Mouse (Mus musculus): Measurements from ENCODE around the gene Efcab7.

Efcab7 gene

GRCm38 (mm10) chr4:99945011-99945410, 116.0 kb downstream of the Efcab7 start:
- no peak for DNase-seq

GRCm38 (mm10) chr4:99946516-99946915, 117.5 kb downstream of the Efcab7 start:
- DNase-seq = no peak

GRCm38 (mm10) chr4:99947192-99947591, 118.2 kb downstream of the Efcab7 start:
- no peak for DNase-seq

- DNase-seq = no peak
Measured at GRCm38 (mm10) chr4:99947896-99948295, 118.9 kb downstream of the Efcab7 start.

GRCm38 (mm10) chr4:99953904-99954303, 124.9 kb downstream of the Efcab7 start:
- no peak for DNase-seq

- peak; percentile 21 to 31 for DNase-seq
Measured at GRCm38 (mm10) chr4:99955396-99955795, 126.4 kb downstream of the Efcab7 start.

- DNase-seq = no peak
Measured at GRCm38 (mm10) chr4:99957186-99957585, 128.2 kb downstream of the Efcab7 start.

GRCm38 (mm10) chr4:99958084-99958815, 129.3 kb downstream of the Efcab7 start:
- DNase-seq = no peak

- DNase-seq = no peak
Measured at GRCm38 (mm10) chr4:99959308-99959707, 130.3 kb downstream of the Efcab7 start.

Measured in cerebellum, postnatal 14 days (tissue).